Mouse (Mus musculus) CH12.LX (cell line): Measurements from ENCODE around the gene Adam12. TPM values are rescaled to one million over a fixed set of nuclear protein-coding genes. Genes with fewer than 3 reads are reported as not detected.

Experiments
- DNase-seq: peaks from one replicate; pipeline ENCODE4 v3.0.0-alpha.2; 2013; ENCODE audit errors: extremely low read depth
- H3K27ac ChIP-seq: 2 replicates; pipeline ENCODE4 v1.5.1; 2012; ENCODE audit warnings: low read depth, mild to moderate bottlenecking, control low read depth, moderate library complexity; ENCODE audit not compliant: insufficient read depth
- H3K27me3 ChIP-seq: replicated peaks from 2 replicates; pipeline ENCODE3; 2012; ENCODE audit warnings: inconsistent platforms
- H3K36me3 ChIP-seq, 2 experiments: replicated peaks in 1 of 2; 2 replicates each; pipeline versions ENCODE3 to v1.6.1; 2012; ENCODE audit warnings: inconsistent platforms in 1 of 2, low read length in 1 of 2, mild to moderate bottlenecking in 1 of 2, mixed read lengths in 1 of 2, moderate library complexity in 1 of 2; ENCODE audit not compliant: control insufficient read depth in 1 of 2, insufficient read depth in 1 of 2
- H3K4me1 ChIP-seq, 2 experiments: 2 replicates each; pipeline ENCODE4 v1.6.1; 2012; ENCODE audit warnings: inconsistent platforms in 1 of 2, moderate library complexity in 1 of 2; ENCODE audit not compliant: insufficient read depth in 2 of 2, control insufficient read depth in 1 of 2
- H3K4me2 ChIP-seq: 2 replicates; pipeline ENCODE4 v1.6.1; 2012; ENCODE audit warnings: low read depth, mild to moderate bottlenecking, control low read depth; ENCODE audit not compliant: poor library complexity, insufficient read depth, severe bottlenecking
- H3K4me3 ChIP-seq, 3 experiments: fragments of 150-350 bp in 1 of 3; sonication (generic) in 1 of 3; replicated peaks in 1 of 3; 2 replicates each; pipeline versions ENCODE3 to v1.5.1; 2011 to 2012; ENCODE audit warnings: low read depth in 2 of 3, low read length in 2 of 3, mild to moderate bottlenecking in 2 of 3, moderate library complexity in 2 of 3, control low read depth in 1 of 3, improper control_type of control experiment in 1 of 3, inconsistent platforms in 1 of 3, mixed read lengths in 1 of 3; ENCODE audit not compliant: poor library complexity in 1 of 3
- H3K79me2 ChIP-seq: replicated peaks from 2 replicates; pipeline ENCODE4 v1.6.1; 2012; ENCODE audit warnings: mild to moderate bottlenecking, moderate library complexity; ENCODE audit not compliant: control insufficient read depth, poor library complexity, insufficient read depth, severe bottlenecking; ENCODE audit errors: extremely low read depth
- H3K9ac ChIP-seq: 2 replicates; pipeline ENCODE4 v1.6.1; 2012; ENCODE audit warnings: low read depth, mild to moderate bottlenecking, control low read depth, moderate library complexity; ENCODE audit not compliant: insufficient read depth
- H3K9me3 ChIP-seq: replicated peaks from 2 replicates; pipeline ENCODE3; 2012; ENCODE audit warnings: low read length, inconsistent platforms, mixed read lengths
- BHLHE40 ChIP-seq: IDR thresholded peaks from 2 replicates; pipeline ENCODE4 v1.6.1; 2011; ENCODE audit warnings: mild to moderate bottlenecking, low read depth, low read length, improper control_type of control experiment
- CHD1 ChIP-seq: IDR thresholded peaks from 2 replicates; pipeline ENCODE4 v1.6.1; 2012; ENCODE audit warnings: low read depth, low read length, improper control_type of control experiment, inconsistent platforms
- ELF1 ChIP-seq: IDR thresholded peaks from 2 replicates; pipeline ENCODE4 v1.6.1; 2014; ENCODE audit warnings: low read depth, mild to moderate bottlenecking, inconsistent platforms, low read length, improper control_type of control experiment
- EP300 ChIP-seq: IDR thresholded peaks from 2 replicates; pipeline ENCODE4 v1.6.1; 2011; ENCODE audit warnings: low read length, improper control_type of control experiment
- GABPA ChIP-seq: IDR thresholded peaks from 2 replicates; pipeline ENCODE4 v1.6.1; 2012; ENCODE audit warnings: low read depth, low read length, improper control_type of control experiment, inconsistent platforms; ENCODE audit not compliant: insufficient replicate concordance
- HCFC1 ChIP-seq: IDR thresholded peaks from 2 replicates; pipeline ENCODE4 v1.6.1; 2012; ENCODE audit warnings: low read depth, mild to moderate bottlenecking, inconsistent platforms, low read length, improper control_type of control experiment
- IRF4 ChIP-seq: IDR thresholded peaks from 2 replicates; pipeline ENCODE4 v1.6.1; 2014; ENCODE audit warnings: low read depth, mild to moderate bottlenecking, inconsistent platforms, low read length, improper control_type of control experiment
- JUN ChIP-seq: IDR thresholded peaks from 2 replicates; pipeline ENCODE4 v1.6.1; 2011; ENCODE audit warnings: low read depth, mild to moderate bottlenecking, low read length, improper control_type of control experiment, moderate library complexity; ENCODE audit not compliant: insufficient read depth
- JUND ChIP-seq: conservative IDR thresholded peaks from 2 replicates; pipeline ENCODE4 v1.6.1; 2011; ENCODE audit warnings: low read depth, low read length, improper control_type of control experiment
- MAZ ChIP-seq: IDR thresholded peaks from 2 replicates; pipeline ENCODE4 v1.6.1; 2012; ENCODE audit warnings: low read depth, mild to moderate bottlenecking, inconsistent platforms, low read length, improper control_type of control experiment, moderate library complexity
- MYC ChIP-seq: IDR thresholded peaks from 2 replicates; pipeline ENCODE4 v1.6.1; 2011; ENCODE audit warnings: low read depth, mild to moderate bottlenecking, improper control_type of control experiment, low read length
- NELFE ChIP-seq: IDR thresholded peaks from 2 replicates; pipeline ENCODE4 v1.6.1; 2011; ENCODE audit warnings: low read depth, low read length, improper control_type of control experiment
- POLR2A ChIP-seq: IDR thresholded peaks from 2 replicates; pipeline ENCODE4 v1.6.1; 2011; ENCODE audit warnings: low read depth, mild to moderate bottlenecking, improper control_type of control experiment, low read length
- POLR2AphosphoS2 ChIP-seq: IDR thresholded peaks from 2 replicates; pipeline ENCODE4 v1.6.1; 2011; ENCODE audit warnings: low read depth, low read length, improper control_type of control experiment
- SMC3 ChIP-seq: IDR thresholded peaks from 2 replicates; pipeline ENCODE4 v1.6.1; 2011; ENCODE audit warnings: low read depth, low read length, improper control_type of control experiment
- USF1 ChIP-seq: IDR thresholded peaks from 2 replicates; pipeline ENCODE4 v1.6.1; 2014; ENCODE audit warnings: low read depth, mild to moderate bottlenecking, inconsistent platforms, low read length, improper control_type of control experiment
- USF2 ChIP-seq: conservative IDR thresholded peaks from 2 replicates; pipeline ENCODE4 v1.6.1; 2011; ENCODE audit warnings: low read depth, low read length, improper control_type of control experiment
- ZC3H11A ChIP-seq: IDR thresholded peaks from 2 replicates; pipeline ENCODE4 v1.6.1; 2012; ENCODE audit warnings: low read depth, mild to moderate bottlenecking, inconsistent platforms, low read length, improper control_type of control experiment
- ZNF384 ChIP-seq: IDR thresholded peaks from 2 replicates; pipeline ENCODE4 v1.6.1; 2012; ENCODE audit warnings: low read depth, low read length, improper control_type of control experiment, inconsistent platforms
- dilution Hi-C: fragments of 300-500 bp; cut with MboI; formaldehyde crosslinking; loops from 2 replicates; pipeline ENCODE4 v1.14.3; 2020; ENCODE audit warnings: low sequenced_read_pairs; ENCODE audit not compliant: extremely low pct_unique_long_range_greater_than_20kb, extremely low pct_ligation_motif_present
- in situ Hi-C: fragments of 300-500 bp; cut with MboI; formaldehyde crosslinking; loops from 3 replicates; pipeline ENCODE4 v1.14.3; 2019; ENCODE audit warnings: low sequenced_read_pairs, low pct_ligation_motif_present, low pct_unique_long_range_greater_than_20kb, mixed read lengths
- polyA plus RNA-seq: library from polyadenylated mRNA; unstranded; fragments of >175 nt; gene quantifications from 2 replicates; pipeline ENCODE4 v1.2.1, GENCODE M21; 2012; ENCODE audit warnings: low read depth; ENCODE audit not compliant: insufficient read length
- total RNA-seq, 2 experiments: library from RNA; depleted of rRNA; stranded (reverse); fragments of 300-350 nt in 1 of 2; fragments of >200 nt in 1 of 2; gene quantifications; 2 replicates each; pipeline ENCODE4 v1.2.3; 2012 to 2014

Gene Adam12
- total and polyA plus RNA-seq, 3 experiments: not detected

- Histone ChIP-seq H3K27me3 (no peaks in the 10 kb centered on the region), H3K4me1 (no peaks in the 10 kb centered on the region), H3K4me2 (no peak overlapping the region), H3K9me3 (peaks cover 24% of the 10 kb centered on the region), H3K27ac (no peak overlapping the region), H3K36me3 (no peaks in the 10 kb centered on the region), H3K9ac (no peak overlapping the region), H3K79me2 (no peaks in the 10 kb centered on the region), H3K4me3 (no peak overlapping the region)
- in situ Hi-C loops: no loop called here
- TF ChIP-seq JUN: no peak
- no peak for TF ChIP-seq JUND
- no peak for DNase-seq
- dilution Hi-C loops: no loop called here
Observed at GRCm38 (mm10) chr7:134062629-134063028, 169.3 kb downstream of the Adam12 start.

- DNase-seq: no peak
- H3K4me1 ChIP-seq: no peaks in the 10 kb centered on the region
- H3K4me3 ChIP-seq: no peak overlapping the region
- H3K79me2 ChIP-seq: no peaks in the 10 kb centered on the region
- H3K9me3 ChIP-seq: peaks cover 55% of the 10 kb centered on the region
- no peak overlapping the region for H3K9ac ChIP-seq
- H3K27ac ChIP-seq: no peak overlapping the region
- in situ Hi-C loops (no loop called here), dilution Hi-C loops (no loop called here)
- H3K36me3 ChIP-seq: no peaks in the 10 kb centered on the region
- H3K27me3 ChIP-seq: peaks cover 13% of the 10 kb centered on the region
- no peak for TF ChIP-seq SMC3
- no peak for TF ChIP-seq ZNF384
- no peak for TF ChIP-seq POLR2A
- TF ChIP-seq, all 38 proteins: peak for 0
- H3K4me2 ChIP-seq: no peak overlapping the region
Observed at GRCm38 (mm10) chr7:134052486-134052885, 179.5 kb downstream of the Adam12 start.

GRCm38 (mm10) chr7:134050371-134050770 is 181.6 kb downstream of the Adam12 start:
- no peak overlapping the region for H3K4me2 ChIP-seq
- H3K4me3 ChIP-seq: no peak overlapping the region
- H3K9me3 ChIP-seq: peaks cover 54% of the 10 kb centered on the region
- peaks cover 21% of the 10 kb centered on the region for H3K27me3 ChIP-seq
- in situ Hi-C loops (no loop called here), dilution Hi-C loops (no loop called here)
- H3K4me1 ChIP-seq: no peaks in the 10 kb centered on the region
- no peak for DNase-seq
- H3K27ac ChIP-seq: no peak overlapping the region
- H3K36me3 ChIP-seq: no peaks in the 10 kb centered on the region
- H3K9ac ChIP-seq: no peak overlapping the region
- H3K79me2 ChIP-seq: no peaks in the 10 kb centered on the region
- no peak for TF ChIP-seq SMC3
- TF ChIP-seq ZC3H11A: no peak

GRCm38 (mm10) chr7:134046376-134046775 is 185.6 kb downstream of the Adam12 start:
- Histone ChIP-seq H3K4me1 (no peaks in the 10 kb centered on the region), H3K27ac (no peak overlapping the region), H3K27me3 (peaks cover 18% of the 10 kb centered on the region), H3K79me2 (no peaks in the 10 kb centered on the region), H3K4me3 (no peak overlapping the region), H3K4me2 (no peak overlapping the region), H3K9ac (no peak overlapping the region), H3K36me3 (no peaks in the 10 kb centered on the region), H3K9me3 (peaks cover 56% of the 10 kb centered on the region)
- no peak for TF ChIP-seq IRF4
- TF ChIP-seq USF1: no peak
- TF ChIP-seq EP300: no peak
- TF ChIP-seq NELFE: no peak
- TF ChIP-seq USF2: no peak
- TF ChIP-seq BHLHE40: no peak
- TF ChIP-seq POLR2AphosphoS2: no peak
- TF ChIP-seq HCFC1: no peak
- TF ChIP-seq GABPA: no peak
- TF ChIP-seq MYC: no peak
- no peak for TF ChIP-seq ZNF384
- TF ChIP-seq ZC3H11A: no peak
- no peak for TF ChIP-seq CHD1
- no peak for TF ChIP-seq MAZ
- TF ChIP-seq ELF1: no peak
- in situ Hi-C loops (no loop called here), dilution Hi-C loops (no loop called here)
- DNase-seq: no peak
